Mouse (Mus musculus): Measurements from ENCODE around the gene C530008M17Rik. TPM values are rescaled to one million over a fixed set of nuclear protein-coding genes. Genes with fewer than 3 reads are reported as not detected.

The C530008M17Rik gene
- total RNA-seq, 2 experiments from 2014 or later: 90.0 to 90.5 TPM

GRCm38 (mm10) chr5:76702646-76703045 lies 46.3 kb downstream of the C530008M17Rik start:
- DNase-seq: no peak

GRCm38 (mm10) chr5:76705307-76706173 lies 49.2 kb downstream of the C530008M17Rik start:
- no peak for DNase-seq

- DNase-seq: no peak
These were observed 50.8 kb downstream of the C530008M17Rik start for GRCm38 (mm10) chr5:76707072-76707471.

- no peak for DNase-seq
These were observed 51.7 kb downstream of the C530008M17Rik start for GRCm38 (mm10) chr5:76708004-76708403.

GRCm38 (mm10) chr5:76713743-76714142 lies 57.4 kb downstream of the C530008M17Rik start:
- DNase-seq: no peak

- no peak for DNase-seq
These were observed 63.6 kb downstream of the C530008M17Rik start for GRCm38 (mm10) chr5:76719954-76720353.

- DNase-seq: no peak
These were observed 68.6 kb downstream of the C530008M17Rik start for GRCm38 (mm10) chr5:76724878-76725277.

GRCm38 (mm10) chr5:76726518-76727103 lies 70.3 kb downstream of the C530008M17Rik start:
- no peak for DNase-seq

GRCm38 (mm10) chr5:76733055-76733641 lies 76.8 kb downstream of the C530008M17Rik start:
- no peak for DNase-seq

GRCm38 (mm10) chr5:76741463-76741862 lies 85.2 kb downstream of the C530008M17Rik start:
- no peak for DNase-seq

- DNase-seq: no peak
These were observed 85.8 kb downstream of the C530008M17Rik start for GRCm38 (mm10) chr5:76742076-76742475.

- DNase-seq: no peak
These were observed 88.5 kb downstream of the C530008M17Rik start for GRCm38 (mm10) chr5:76744737-76745209.

- no peak for DNase-seq
These were observed 91.5 kb downstream of the C530008M17Rik start for GRCm38 (mm10) chr5:76747851-76748250.

- no peak for DNase-seq
These were observed 96.0 kb downstream of the C530008M17Rik start for GRCm38 (mm10) chr5:76752351-76752750.

- DNase-seq: no peak
These were observed 104.0 kb downstream of the C530008M17Rik start for GRCm38 (mm10) chr5:76760349-76760748.

GRCm38 (mm10) chr5:76762030-76762698 lies 105.9 kb downstream of the C530008M17Rik start:
- no peak for DNase-seq

GRCm38 (mm10) chr5:76763148-76763701 lies 106.9 kb downstream of the C530008M17Rik start:
- DNase-seq: no peak

- no peak for DNase-seq
These were observed 107.4 kb downstream of the C530008M17Rik start for GRCm38 (mm10) chr5:76763731-76764130.

- DNase-seq: no peak
These were observed 112.7 kb downstream of the C530008M17Rik start for GRCm38 (mm10) chr5:76769014-76769413.

GRCm38 (mm10) chr5:76769572-76769971 lies 113.3 kb downstream of the C530008M17Rik start:
- DNase-seq: no peak

GRCm38 (mm10) chr5:76771371-76771770 lies 115.1 kb downstream of the C530008M17Rik start:
- DNase-seq: no peak

- no peak for DNase-seq
These were observed 116.5 kb downstream of the C530008M17Rik start for GRCm38 (mm10) chr5:76772831-76773230.

Measured in layer of hippocampus, postnatal 36 days (tissue).